Mouse (Mus musculus) midbrain, embryonic 12.5 days (tissue): ENCODE data around the gene Med20. TPM values are rescaled to one million over a fixed set of nuclear protein-coding genes. Genes with fewer than 3 reads are reported as not detected.

Source experiments
- ATAC-seq: fragments of 200-750 bp; cut with Nextera tagmentation; 2 replicates; pipeline ENCODE4 v1.8.0; 2017; ENCODE audit warnings: low read depth, moderate TSS enrichment, moderate library complexity; ENCODE audit not compliant: low FRiP score
- H3K27ac ChIP-seq: fragments of 300-500 bp; sonication (generic); replicated peaks from 2 replicates; pipeline ENCODE4 v1.5.1; 2016; ENCODE audit warnings: mild to moderate bottlenecking
- H3K27me3 ChIP-seq: fragments of 300-500 bp; sonication (generic); 2 replicates; pipeline ENCODE4 v1.6.1; 2016; ENCODE audit warnings: mild to moderate bottlenecking
- H3K36me3 ChIP-seq: fragments of 300-500 bp; sonication (generic); 2 replicates; pipeline ENCODE4 v1.6.1; 2016
- H3K4me1 ChIP-seq: fragments of 300-500 bp; sonication (generic); 2 replicates; pipeline ENCODE4 v1.6.1; 2016
- H3K4me2 ChIP-seq: fragments of 300-500 bp; sonication (generic); replicated peaks from 2 replicates; pipeline ENCODE4 v1.6.1; 2016; ENCODE audit warnings: mild to moderate bottlenecking, moderate library complexity
- H3K4me3 ChIP-seq: fragments of 300-500 bp; sonication (generic); 2 replicates; pipeline ENCODE4 v1.5.1; 2016; ENCODE audit warnings: mild to moderate bottlenecking
- H3K9ac ChIP-seq: fragments of 300-500 bp; sonication (generic); replicated peaks from 2 replicates; pipeline ENCODE4 v1.6.1; 2016; ENCODE audit warnings: mild to moderate bottlenecking, moderate library complexity
- H3K9me3 ChIP-seq: fragments of 300-500 bp; sonication (generic); 2 replicates; pipeline ENCODE4 v1.6.1; 2016; ENCODE audit warnings: mild to moderate bottlenecking
- WGBS: fragments of 180-500 bp; shearing (Covaris S2); methylation state at CpG from one replicate; pipeline ENCODE4 v1.1.7; 2016; 5-methylcytosine and 5-hydroxymethylcytosine counted together
- polyA plus RNA-seq: library from polyadenylated mRNA; unstranded; fragments of >200 nt; fragmentation: Nextera tagmentation; extraction: Ambion mirVana; gene quantifications from 2 replicates; pipeline ENCODE4 v1.2.1, GENCODE M21; 2016

Med20 gene
- polyA plus RNA-seq, 1 experiment from 2014 or later, result 41.0 TPM

- WGBS, result 89% methylated on average over 4 of the region's 4 CpGs
- Histone ChIP-seq H3K27me3 (no peaks in the 10 kb centered on the region), H3K9me3 (no peaks in the 10 kb centered on the region)
Observed at GRCm38 (mm10) chr17:47580962-47581361, 30.4 kb upstream of the Med20 start.

GRCm38 (mm10) chr17:47588517-47588916 is 22.9 kb upstream of the Med20 start:
- WGBS, result 82% methylated on average over 8 of the region's 8 CpGs
- no peaks in the 10 kb centered on the region for H3K9me3 ChIP-seq
- H3K27ac ChIP-seq, result no peak overlapping the region
- H3K4me2 ChIP-seq, result no peak overlapping the region
- H3K4me1 ChIP-seq, result peaks cover 5% of the 10 kb centered on the region
- no peaks in the 10 kb centered on the region for H3K27me3 ChIP-seq
- ATAC-seq, result no peak
- H3K36me3 ChIP-seq, result no peaks in the 10 kb centered on the region
- H3K4me3 ChIP-seq, result no peak overlapping the region
- no peak overlapping the region for H3K9ac ChIP-seq

More at GRCm38 (mm10) chr17:47580962-47581361, 30.4 kb upstream of the Med20 start:
- no peaks in the 10 kb centered on the region for H3K36me3 ChIP-seq
- ATAC-seq, result no peak
- no peak overlapping the region for H3K4me2 ChIP-seq
- H3K4me1 ChIP-seq, result no peaks in the 10 kb centered on the region
- H3K27ac ChIP-seq, result no peak overlapping the region
- H3K9ac ChIP-seq, result no peak overlapping the region
- no peak overlapping the region for H3K4me3 ChIP-seq

GRCm38 (mm10) chr17:47591073-47591472 is 20.3 kb upstream of the Med20 start:
- no peaks in the 10 kb centered on the region for H3K9me3 ChIP-seq
- no peak overlapping the region for H3K4me3 ChIP-seq
- no peak overlapping the region for H3K4me2 ChIP-seq
- peaks cover 28% of the 10 kb centered on the region for H3K4me1 ChIP-seq
- H3K36me3 ChIP-seq, result no peaks in the 10 kb centered on the region
- no peak overlapping the region for H3K27ac ChIP-seq
- no peak for ATAC-seq
- H3K27me3 ChIP-seq, result no peaks in the 10 kb centered on the region
- H3K9ac ChIP-seq, result no peak overlapping the region
- 88% methylated on average over 3 of the region's 3 CpGs for WGBS

GRCm38 (mm10) chr17:47593215-47593853 is 18.0 kb upstream of the Med20 start:
- Histone ChIP-seq H3K27ac (peak overlapping the region; percentile 93), H3K9me3 (no peaks in the 10 kb centered on the region), H3K9ac (peak overlapping the region; percentile 79), H3K27me3 (no peaks in the 10 kb centered on the region), H3K36me3 (0 out of 2 replicates have a peak, but pooled peaks cover 3% of the 10 kb centered on the region), H3K4me2 (peak overlapping the region; percentile 95), H3K4me1 (peaks cover 48% of the 10 kb centered on the region), H3K4me3 (peak overlapping the region; percentile 75)
- WGBS, result under 1% methylated on average over 59 of the region's 63 CpGs
- peak; percentile 77 for ATAC-seq

GRCm38 (mm10) chr17:47593854-47594182 is 17.6 kb upstream of the Med20 start:
- no peak for ATAC-seq
- Histone ChIP-seq H3K4me3 (peak overlapping the region; percentile 75), H3K27ac (peak overlapping the region; percentile 93), H3K4me2 (peak overlapping the region; percentile 95), H3K4me1 (peaks cover 49% of the 10 kb centered on the region), H3K9me3 (no peaks in the 10 kb centered on the region), H3K27me3 (no peaks in the 10 kb centered on the region), H3K36me3 (peaks cover 8% of the 10 kb centered on the region; the same call in 1 of the 2 replicates), H3K9ac (peak overlapping the region; percentile 79)
- 0% methylated on average over 13 of the region's 13 CpGs for WGBS

GRCm38 (mm10) chr17:47594183-47594968 is 17.0 kb upstream of the Med20 start:
- Histone ChIP-seq H3K27ac (peak overlapping the region; percentile 93), H3K4me1 (peaks cover 49% of the 10 kb centered on the region), H3K27me3 (no peaks in the 10 kb centered on the region), H3K36me3 (peaks cover 13% of the 10 kb centered on the region; the same call in 1 of the 2 replicates), H3K9me3 (no peaks in the 10 kb centered on the region), H3K4me3 (peak overlapping the region; percentile 75), H3K9ac (peak overlapping the region; percentile 79), H3K4me2 (peak overlapping the region; percentile 95)
- ATAC-seq, result no peak
- under 1% methylated on average over 43 of the region's 43 CpGs for WGBS

GRCm38 (mm10) chr17:47594969-47595247 is 16.5 kb upstream of the Med20 start:
- Histone ChIP-seq H3K27me3 (no peaks in the 10 kb centered on the region), H3K4me3 (peak overlapping the region; percentile 75), H3K4me2 (peak overlapping the region; percentile 95), H3K9me3 (no peaks in the 10 kb centered on the region), H3K27ac (peak overlapping the region; percentile 93), H3K9ac (peak overlapping the region; percentile 79), H3K4me1 (peaks cover 49% of the 10 kb centered on the region), H3K36me3 (peaks cover 19% of the 10 kb centered on the region)
- ATAC-seq, result no peak
- 0% methylated on average over 9 of the region's 9 CpGs for WGBS

GRCm38 (mm10) chr17:47595248-47596161 is 15.9 kb upstream of the Med20 start:
- H3K4me2 ChIP-seq, result peak overlapping the region; percentile 95
- no peaks in the 10 kb centered on the region for H3K9me3 ChIP-seq
- no peaks in the 10 kb centered on the region for H3K27me3 ChIP-seq
- peak overlapping the region; percentile 75 for H3K4me3 ChIP-seq
- peaks cover 25% of the 10 kb centered on the region for H3K36me3 ChIP-seq
- 0% methylated on average over 21 of the region's 21 CpGs for WGBS
- H3K27ac ChIP-seq, result peak overlapping the region; percentile 93
- peak overlapping the region; percentile 79 for H3K9ac ChIP-seq
- peak; percentile 69 for ATAC-seq
- peaks cover 49% of the 10 kb centered on the region for H3K4me1 ChIP-seq

GRCm38 (mm10) chr17:47596162-47596838 is 15.1 kb upstream of the Med20 start:
- no peak; the same call in 1 of the 2 replicates for ATAC-seq
- 17% methylated on average over 6 of the region's 6 CpGs for WGBS
- Histone ChIP-seq H3K27ac (peak overlapping the region; percentile 93), H3K4me3 (peak overlapping the region; percentile 75), H3K36me3 (peaks cover 33% of the 10 kb centered on the region), H3K9me3 (no peaks in the 10 kb centered on the region), H3K9ac (peak overlapping the region; percentile 45), H3K27me3 (no peaks in the 10 kb centered on the region), H3K4me1 (peaks cover 49% of the 10 kb centered on the region), H3K4me2 (peak overlapping the region; percentile 95)

GRCm38 (mm10) chr17:47596839-47597164 is 14.6 kb upstream of the Med20 start:
- peak overlapping the region; percentile 45 for H3K9ac ChIP-seq
- H3K4me1 ChIP-seq, result peaks cover 49% of the 10 kb centered on the region
- peak overlapping the region; percentile 95 for H3K4me2 ChIP-seq
- no peaks in the 10 kb centered on the region for H3K27me3 ChIP-seq
- no peaks in the 10 kb centered on the region for H3K9me3 ChIP-seq
- no peak for ATAC-seq
- H3K27ac ChIP-seq, result peak overlapping the region; percentile 93
- H3K4me3 ChIP-seq, result no peak overlapping the region
- peaks cover 38% of the 10 kb centered on the region for H3K36me3 ChIP-seq
- 44% methylated on average over 5 of the region's 5 CpGs for WGBS

GRCm38 (mm10) chr17:47597261-47597660 is 14.1 kb upstream of the Med20 start:
- no peak overlapping the region for H3K9ac ChIP-seq
- no peak overlapping the region for H3K4me3 ChIP-seq
- peaks cover 42% of the 10 kb centered on the region for H3K36me3 ChIP-seq

More at GRCm38 (mm10) chr17:47597261-47597660, 14.1 kb upstream of the Med20 start:
- Histone ChIP-seq H3K27me3 (no peaks in the 10 kb centered on the region), H3K9me3 (no peaks in the 10 kb centered on the region), H3K4me2 (peak overlapping the region; percentile 95), H3K4me1 (peaks cover 49% of the 10 kb centered on the region), H3K27ac (no peak overlapping the region)
- WGBS, result 52% methylated on average over 13 of the region's 13 CpGs
- no peak for ATAC-seq
